Mouse (Mus musculus): Measurements from ENCODE around the gene Cd4.

Cd4 gene

DNA sequence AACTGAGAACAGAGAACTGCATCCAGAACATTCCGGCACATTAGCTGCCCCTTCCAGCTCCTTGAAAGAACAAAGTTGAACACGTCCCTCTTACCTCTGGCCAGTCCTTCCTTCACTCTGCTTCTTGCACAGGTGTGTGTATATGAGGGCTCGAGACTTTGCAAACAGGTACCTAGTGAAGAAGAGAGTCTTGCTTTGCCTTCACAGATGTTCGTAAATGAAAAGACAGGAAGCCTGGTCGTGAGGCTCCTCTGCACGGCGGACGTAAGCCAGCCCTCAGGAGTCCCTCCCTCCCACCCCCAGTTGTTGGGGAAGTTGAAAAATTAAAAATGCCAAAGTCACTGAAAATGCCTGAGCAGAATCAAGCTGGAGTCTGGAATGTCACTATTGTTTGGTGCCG lies at the start of gene Cd4:
Cd4 (minus strand) TSS at position 236 of the 400 bp plus-strand sequence.
- DNase-seq = no peak

DNA sequence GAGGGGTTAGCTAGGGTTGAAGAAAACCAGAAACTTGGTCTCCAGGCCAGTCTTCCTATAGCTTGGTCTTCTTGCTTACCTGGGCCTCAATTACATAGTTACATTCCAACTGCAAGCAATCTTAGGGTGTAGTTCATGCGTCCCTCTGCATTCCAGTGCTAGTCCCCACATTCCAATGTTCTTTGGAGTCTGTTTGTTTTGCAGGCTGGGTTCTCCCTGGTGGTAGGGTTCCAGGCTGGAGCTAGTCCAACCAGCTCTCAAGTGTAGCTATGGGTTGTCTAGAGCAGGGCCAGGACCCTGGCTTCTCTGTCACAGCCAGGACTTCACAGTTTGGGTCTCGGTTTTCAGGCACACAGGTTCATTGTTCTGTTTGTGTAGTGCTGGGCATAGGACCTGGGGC lies 49.5 kb upstream of the Cd4 start:
- no peak for DNase-seq

DNA sequence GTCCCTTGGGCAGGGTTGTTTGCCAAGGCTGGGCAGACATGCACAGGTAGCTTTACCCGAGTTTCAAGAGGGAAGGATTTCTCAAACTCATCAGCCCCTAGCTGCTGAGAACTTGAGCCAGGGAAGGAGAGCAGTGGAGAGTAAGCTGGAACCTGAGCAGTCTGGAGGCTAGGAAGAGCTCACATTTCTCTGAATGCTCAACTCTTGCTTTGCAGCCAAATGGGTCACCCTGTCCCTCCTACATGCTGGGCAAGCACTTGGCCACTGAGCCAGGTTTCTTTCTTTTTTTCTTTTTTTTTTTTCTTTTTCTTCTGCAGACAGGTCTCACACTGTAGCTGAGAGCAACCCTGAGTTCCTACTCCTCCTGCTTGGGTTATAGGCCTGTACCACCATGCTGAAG lies 48.7 kb upstream of the Cd4 start:
- no peak for DNase-seq

DNA sequence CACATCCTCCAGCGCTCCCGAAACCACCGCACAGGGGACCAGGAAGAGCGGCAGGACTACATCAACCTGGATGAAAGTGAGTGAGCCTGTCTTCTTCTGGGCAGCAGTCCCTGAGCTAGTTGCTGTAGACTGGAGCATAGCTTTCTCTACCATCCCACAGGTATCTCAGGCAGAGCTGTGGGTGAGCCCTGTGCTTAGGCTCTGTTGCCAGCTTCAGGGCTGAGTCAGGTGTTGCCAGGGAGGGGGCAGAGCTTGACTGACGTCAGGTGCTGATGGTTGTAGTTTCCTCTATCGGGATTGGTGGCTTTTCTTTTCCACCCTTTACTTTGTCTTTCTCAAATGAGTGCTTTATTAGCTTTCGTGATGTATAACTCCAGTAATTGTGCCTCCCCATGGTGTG lies 46.6 kb upstream of the Cd4 start:
- DNase-seq = no peak

DNA sequence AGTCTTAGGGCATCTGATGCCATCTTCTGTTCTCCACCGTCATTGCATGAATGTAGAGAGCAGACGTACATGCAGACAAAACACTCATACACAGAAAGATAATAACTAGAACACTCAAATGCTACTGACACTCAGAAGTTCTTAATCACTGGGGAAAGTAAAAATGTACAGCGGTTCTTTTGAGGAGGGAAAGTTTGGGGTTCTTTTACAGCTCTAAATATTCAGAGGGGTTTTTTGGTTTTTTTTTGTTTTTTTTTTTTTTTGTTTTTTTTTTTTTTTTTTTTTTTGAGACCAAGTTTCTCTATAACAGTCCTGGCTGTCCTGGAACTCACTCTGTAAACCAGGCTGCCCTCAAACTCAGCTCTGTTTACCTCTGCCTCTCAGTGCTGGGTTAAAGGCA lies 45.1 kb upstream of the Cd4 start:
- DNase-seq = no peak

DNA sequence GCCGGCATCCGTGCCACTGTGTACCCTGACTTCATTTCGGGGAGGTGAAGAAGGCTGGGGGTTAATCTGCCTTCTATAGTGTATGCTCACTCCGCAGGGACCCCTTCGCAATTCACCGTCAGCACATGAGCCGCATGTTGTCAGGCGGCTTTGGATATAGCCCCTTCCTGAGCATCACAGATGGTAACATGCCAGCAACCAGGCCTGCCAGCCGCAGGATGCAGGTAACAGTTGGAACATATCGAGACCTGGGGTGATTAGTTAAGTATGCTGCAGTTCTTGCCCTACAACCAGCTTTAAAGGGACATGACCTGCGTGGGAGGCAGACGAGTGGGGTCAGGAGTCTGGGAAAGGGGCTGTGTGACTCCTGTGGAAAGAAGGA lies 44.3 kb upstream of the Cd4 start:
- peak in 1 of 2 experiments; percentile 34 for DNase-seq

DNA sequence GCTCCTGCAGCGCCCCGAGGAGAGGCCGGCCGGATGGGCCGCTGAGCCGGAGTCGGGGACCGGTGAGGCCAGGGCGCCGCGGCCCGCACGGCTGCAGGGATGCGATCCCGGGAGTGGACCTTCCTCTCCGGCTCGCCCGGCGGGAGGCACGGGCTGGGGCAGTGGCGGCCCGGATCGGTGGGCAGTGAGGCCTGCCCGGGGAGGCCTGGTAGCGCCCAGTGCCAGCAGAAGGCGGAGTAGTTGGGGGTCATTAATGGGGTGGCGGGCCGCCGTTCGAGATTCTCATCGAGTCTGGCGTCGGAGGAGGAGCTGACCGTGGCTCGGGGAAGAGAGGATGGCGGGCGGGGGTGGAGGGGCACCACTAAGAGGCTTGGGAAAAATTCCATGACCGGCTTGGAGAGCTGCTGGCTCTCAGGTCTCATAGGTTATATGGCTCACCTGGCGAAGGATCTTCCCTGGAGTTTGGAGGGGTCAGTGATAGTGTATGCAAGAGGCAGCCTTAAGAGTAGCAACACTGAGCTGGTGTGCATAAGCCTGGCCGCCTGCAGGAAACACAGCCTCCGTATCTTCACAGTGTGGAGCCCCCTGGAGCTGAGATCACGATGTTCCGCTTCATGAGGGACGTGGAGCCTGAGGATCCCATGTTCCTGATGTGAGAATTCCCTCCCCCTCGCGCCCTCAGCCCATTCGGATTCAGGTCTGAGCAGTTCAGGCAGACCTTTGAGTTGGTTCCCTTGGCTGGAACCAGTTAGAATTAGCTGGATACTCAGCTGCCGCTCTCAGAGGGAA lies 43.7 kb upstream of the Cd4 start:
- DNase-seq = peak; percentile 67 to 82

DNA sequence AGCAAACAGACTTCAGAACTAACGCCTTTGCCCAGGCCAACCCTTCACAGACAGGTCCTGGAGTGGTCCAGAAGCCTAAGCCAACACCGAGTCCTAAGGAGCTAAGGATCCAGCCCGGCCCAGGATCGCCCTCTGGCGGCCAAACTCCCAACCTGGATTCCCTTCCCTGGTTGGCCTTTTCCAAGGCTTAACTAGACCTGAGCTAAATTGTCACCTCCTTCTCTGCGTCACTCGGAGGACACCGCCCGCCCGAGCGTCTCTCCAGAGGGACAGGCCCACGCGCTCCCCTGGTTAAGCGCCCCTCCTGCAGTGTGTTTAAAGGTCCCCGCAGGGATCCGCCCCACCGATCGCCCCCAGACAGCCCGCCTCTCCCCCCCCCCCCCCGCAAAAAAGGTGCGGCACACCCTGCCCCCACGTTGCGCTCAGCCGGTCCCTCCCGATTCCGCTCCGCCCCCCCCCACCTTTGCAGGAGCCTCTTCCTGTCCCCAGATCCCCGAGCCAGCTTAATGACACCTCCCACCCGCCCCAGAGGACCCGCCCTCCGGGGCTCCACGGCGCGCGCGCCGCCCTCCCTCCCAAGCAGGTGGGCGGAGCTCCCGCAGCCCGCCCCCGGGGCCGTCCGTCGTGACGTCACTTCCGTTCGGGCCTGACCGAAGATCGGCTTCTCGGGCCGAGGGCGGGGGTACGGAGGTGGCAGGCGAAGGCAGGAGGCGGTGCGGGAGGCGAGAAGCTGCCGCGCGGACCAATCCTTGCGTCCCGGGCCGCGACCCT lies 42.9 kb upstream of the Cd4 start, which contains the start of gene Mlf2:
Mlf2 (plus strand) TSS at position 633 of the 771 bp plus-strand sequence.
- DNase-seq = peak; percentile 99 to 100

DNA sequence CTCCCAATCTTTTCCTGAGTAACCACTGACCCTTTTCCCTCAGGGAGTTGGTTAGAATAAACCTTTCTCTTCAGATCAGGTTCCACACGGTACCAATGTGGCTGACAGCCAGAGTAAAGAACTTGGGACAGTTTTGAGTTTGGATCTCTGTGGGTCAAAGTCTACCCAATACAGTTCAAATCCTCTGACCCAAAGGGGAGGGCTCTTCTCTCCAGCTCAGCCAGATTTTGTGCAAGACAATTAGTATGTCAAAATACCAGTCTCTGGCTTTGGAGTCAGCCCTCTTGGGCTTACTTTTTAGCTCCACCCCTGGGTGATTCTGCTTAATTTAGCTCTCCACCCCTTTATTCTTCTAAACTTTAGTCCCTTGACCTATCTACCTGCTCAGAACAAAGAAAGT lies 42.2 kb upstream of the Cd4 start:
- DNase-seq = no peak

DNA sequence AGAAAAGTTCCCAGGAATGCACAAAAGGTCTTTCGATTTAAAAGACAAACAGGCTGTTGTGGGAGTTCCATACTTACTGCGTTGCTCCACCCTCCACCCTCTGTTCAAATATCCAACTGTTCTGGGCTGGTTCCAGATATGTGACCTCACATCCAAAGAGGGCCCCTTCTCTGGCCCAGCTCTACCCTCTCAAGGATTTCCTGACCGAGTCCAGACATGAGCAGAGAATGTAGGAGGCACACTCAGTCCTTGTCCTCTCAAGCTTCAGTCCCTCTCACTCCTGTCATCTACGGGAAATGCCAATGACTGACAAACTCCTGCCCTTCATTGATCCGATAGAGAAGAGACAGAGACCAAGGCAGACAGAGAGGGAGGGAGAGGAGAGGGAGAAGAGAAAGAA lies 37.9 kb upstream of the Cd4 start:
- DNase-seq = peak in 1 of 2 experiments; percentile 64

DNA sequence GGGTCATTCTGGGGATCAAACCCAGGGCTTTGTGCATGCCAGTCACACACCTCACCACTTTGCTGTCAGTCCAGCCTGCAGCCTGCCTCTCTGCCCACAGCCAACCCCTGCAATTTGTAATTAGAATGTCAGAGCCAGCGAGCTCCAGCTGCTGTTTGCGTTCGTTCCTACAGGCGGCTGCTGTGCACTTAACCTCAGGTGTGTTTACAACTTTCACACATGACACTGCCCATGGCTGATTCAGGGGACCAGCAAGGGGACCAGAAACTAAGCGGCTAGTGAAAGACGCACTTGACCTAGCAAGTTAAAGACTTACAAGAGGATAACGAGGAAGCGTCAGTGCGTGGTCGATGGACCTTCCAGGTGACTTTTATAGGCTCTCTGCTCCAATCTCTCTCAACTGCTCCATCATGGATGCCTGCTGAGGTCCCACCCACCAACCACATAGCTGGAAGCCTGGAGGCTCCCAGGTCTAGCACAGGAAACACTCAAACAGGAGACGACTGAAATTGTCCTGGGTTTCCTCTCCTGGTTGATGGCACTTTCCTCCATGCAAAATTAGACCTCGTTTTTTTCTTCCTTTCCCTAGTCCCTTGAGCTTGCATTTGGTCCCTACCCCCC lies 37.3 kb upstream of the Cd4 start:
- DNase-seq = peak in 1 of 2 experiments; percentile 70

DNA sequence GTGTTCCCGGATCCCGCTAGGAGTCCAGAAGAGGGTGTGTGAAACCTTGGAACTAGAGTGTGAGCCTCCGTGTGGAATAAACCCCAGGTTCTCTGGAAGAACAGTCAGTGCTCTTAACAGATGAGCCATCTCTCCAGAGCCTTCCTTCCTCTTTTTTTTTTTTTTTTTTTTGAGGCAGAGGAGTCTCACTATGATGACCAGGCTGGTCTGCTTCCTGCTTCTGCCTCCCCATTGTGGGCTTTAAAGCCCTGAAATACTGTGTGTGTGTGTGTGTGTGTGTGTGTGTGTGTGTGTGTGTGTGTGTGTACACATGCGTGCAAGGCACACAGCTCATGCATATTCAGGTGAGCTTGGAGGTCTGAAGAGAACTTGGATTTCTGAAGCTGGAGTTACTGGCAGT lies 33.5 kb upstream of the Cd4 start:
- no peak for DNase-seq

DNA sequence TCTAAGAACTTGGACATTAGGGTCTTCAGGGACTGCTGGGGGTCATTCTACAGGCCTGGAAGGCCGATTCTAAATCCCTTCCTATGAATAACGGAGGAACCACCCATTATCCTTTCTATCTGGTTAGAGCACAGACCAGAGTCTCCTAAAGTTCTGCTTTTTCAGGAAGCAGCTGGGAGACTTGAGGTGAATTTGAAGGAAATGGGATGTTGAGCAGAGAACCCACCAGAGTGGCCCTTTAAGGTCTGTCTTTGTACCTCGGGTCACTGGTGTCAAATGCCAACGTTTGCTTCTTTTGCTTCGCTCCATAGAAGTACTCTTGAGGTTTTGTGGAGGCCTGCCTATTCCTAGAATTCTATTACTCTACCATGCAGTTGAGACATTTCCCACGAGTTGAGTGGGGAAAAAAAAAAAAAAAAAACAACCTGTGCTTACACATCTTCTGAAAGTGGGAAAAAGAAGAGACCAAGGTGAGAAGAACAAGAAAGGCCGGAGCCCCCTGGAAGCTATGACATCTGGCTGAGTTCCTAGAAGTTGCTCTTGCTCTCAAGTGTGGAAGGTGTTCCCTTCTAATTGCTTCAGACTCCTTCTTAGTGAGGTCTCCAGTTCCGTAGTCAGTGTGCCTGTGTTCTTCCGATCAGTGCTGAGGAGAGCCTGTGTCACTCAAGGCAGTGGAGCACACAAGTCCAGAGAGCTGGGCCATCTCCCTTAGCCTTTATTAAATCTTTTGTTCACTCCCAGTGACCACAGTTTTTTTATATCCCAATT lies 32.5 kb upstream of the Cd4 start:
- DNase-seq = no peak

DNA sequence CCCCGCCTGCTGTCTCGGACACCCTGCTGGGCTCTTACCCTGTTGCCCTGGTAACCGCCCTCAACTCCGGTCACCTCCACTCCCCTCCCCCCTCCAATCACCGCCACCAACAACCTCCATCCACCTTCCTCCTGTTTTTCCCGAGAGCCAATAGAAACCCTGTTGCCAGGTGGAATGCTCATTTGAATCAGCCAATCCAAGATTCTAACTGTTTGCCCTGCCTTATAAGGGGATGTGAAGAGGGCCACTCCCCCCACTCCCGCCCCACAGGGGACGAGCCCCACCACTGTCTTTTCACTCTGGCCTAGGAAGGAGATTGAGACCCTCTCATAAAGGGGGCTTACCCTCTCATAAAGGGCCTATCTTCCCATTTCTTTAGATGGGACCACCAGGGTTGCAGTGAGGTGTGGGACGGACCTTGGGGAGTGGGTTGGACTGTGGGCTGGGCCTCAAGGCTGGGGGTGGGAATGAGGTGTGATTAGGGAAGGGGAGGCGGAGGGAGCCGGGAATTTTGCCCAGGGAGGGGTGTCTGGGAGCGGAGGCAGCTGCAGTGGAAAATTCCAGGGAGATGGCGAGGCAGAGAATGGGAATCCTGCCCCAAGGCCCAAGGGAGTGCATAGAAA lies 31.8 kb upstream of the Cd4 start, which contains the start of gene Ptms:
Ptms (minus strand) TSS at position 409 of the 623 bp plus-strand sequence.
- DNase-seq = peak; percentile 93 to 96

DNA sequence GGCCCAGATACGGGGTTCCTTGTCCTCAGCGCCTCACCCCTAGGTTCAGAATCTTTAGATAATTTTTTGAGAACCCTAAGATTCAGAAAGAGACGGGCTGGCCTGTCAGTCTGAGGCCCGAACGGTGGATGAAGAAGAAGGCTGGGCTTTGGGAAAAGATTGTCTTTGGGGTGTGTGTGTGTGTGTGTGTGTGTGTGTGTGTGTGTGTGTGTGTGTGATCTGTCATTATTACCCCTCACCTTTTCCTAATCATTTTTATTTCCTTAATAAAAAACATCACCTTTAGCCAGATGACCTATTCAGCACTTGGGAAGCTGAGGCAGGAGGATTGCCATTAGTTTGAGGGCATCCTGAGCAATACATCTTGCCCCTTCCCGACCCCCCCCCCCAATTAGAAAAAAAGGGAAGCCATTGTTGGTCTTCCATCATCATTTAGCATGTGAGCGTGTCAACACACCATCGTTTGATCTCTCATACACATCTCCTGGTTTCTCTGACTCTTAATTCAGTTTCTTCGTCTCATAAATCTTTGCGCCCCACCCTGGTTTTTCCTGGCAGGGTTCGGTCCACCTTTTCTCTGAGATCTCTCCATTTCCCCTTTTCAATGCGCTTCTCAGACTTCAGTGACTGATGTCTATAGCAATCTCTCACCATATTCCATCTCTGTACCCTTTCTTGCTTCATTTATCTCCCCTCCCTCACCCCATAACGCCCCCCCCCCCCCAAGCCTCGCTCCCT lies 31.0 kb upstream of the Cd4 start:
- no peak for DNase-seq

DNA sequence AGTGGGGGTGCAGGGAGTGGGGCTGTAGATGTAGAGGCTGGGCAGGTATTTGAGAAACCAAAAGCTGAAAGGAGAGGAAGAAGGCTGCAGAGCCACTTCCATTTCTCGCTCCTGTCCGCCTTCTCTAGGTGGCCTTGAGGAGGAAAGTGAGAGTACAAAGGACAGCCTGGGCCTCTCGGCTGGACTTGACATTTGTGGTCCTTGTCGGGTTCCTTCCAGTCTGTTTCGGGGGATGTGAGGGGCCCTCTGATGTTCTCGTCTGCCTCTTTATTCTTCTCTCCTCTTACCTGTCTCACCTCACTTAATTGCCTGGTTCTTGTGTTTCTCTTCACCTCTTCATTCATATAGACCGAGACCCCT lies 30.3 kb upstream of the Cd4 start:
- no peak for DNase-seq

DNA sequence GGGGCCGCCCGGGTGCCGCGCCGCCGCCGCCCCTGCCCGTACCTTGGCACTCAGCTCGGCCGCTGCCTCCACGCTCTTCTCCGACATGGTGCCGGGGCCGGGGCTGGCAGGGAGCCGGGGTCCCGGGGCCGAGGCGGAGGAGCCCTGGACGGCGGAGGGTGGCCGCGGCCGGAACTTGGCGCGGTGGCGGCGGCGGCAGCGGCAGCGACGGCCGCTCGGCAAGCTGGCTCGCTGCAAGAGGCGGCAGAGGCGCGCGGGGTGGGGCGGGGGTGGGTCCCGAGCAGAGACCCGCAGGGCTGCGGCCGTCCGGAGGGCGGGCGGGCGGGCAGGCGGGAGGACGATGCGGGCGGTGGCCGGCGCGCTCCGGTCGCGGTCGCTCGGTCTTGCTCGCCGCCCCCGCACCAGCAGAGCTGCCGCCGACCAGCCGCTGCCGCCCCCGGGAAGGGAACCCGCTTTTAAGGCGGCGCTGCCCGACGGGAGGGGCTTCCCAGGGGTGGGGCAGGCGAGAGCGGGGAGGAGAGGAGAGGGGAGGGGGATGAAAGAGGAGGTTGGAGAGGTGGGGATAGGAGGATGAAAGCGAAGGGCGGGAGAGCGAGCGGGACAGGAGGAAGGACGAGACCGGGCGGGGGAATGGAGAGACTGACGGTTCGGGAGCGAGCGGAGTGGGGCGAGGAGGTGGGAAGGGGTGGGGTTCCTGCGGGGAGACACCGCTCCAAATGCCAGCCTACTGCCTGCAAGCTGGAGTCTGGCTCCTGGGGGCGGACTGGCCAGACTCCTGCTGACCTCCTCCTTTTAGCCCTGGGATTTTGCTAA lies 29.7 kb upstream of the Cd4 start:
- peak; percentile 91 to 94 for DNase-seq

DNA sequence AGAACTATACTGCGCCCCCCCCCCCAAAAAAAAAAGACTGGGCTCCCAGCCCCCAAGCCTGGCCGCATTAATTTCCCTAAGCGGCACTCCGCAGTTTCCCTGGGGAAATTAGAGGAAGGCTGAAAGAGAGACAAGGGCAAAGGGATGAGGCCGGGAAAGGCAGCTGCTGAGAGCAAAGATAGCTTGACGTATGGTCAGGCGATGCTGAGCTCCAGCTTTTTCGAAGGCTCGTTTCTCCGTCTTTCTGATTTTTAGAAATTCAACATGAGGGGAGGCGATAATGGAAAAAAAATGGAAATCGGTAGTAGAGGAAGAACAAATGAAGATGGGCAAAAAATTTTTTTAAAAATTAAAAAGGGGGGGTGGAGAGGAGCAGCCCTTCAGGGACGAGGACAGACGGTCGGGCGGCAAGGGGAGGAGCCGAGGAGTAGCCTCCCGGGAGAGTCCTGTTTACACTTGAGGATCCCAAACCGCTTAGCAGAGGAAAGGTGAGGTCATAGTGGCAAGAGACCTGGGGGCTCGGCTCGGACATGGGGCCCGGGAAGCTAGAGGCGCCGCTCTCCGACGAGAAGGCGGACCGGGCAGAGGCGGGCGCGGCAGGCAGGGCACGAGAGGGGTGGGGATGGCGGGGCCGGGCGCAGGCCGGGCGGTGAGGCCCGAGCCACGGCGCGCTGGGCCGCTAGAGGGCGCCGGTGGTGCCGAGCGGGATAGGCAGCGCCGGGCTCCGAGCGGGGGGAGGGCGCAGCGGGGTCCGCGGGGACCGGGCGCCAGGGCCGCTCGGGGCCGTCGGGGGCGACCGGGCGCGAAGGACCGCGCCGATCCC lies 28.9 kb upstream of the Cd4 start:
- peak; percentile 95 to 97 for DNase-seq

DNA sequence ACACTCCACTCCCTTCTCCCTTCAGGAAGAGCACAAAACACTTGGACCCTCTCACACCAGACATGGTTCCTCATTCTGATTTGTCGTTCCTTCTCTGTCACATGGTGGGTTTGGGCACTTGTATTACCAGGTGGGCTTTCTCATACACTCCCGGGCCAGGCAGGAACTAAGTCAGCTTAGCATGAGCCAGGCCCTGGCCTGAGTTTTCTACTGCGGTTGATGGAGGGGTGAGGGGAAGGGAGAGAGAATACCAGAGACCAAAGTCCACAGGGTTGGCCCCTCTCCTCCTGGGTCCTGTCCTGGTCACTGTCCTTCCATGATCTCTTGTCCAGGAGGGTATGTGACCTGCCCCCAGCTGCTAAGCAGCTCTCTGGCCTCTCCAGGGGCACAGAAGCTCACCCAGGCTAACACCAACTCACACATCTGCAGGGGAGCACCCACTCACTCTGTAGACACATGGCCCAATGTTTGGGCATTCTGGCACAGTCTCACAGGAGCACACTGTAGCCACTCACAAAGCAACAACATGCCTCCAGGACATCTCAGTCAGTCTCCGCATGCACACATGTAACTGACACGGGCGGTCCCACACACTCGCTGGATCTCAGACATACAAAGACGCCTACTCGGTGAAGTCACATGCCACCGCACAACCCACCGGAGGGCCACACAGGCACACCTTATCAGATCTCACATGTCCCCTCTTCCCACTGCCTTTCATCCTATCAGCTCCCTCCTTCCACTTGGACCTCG lies 28.1 kb upstream of the Cd4 start:
- peak in 1 of 2 experiments; percentile 63 for DNase-seq

Data from kidney, postnatal 4 days (tissue).